Mouse (Mus musculus) E14TG2a.4 (cell line): ENCODE measurements at regions not wholly inside any gene's neighbourhood (a gene's known extent, or its start where the extent isn't known, plus 50 kb on each side); places are given as distances from the start of the nearest gene placed in this dataset.
A peak's percentile ranks its signal among the peaks of the same experiment; 100 is the strongest.

Experiments
- H3K27me3 ChIP-seq: 2 replicates; pipeline ENCODE4 v1.6.1; 2014; ENCODE audit warnings: low read length, control low read depth; ENCODE audit not compliant: insufficient read depth
- H3K36me3 ChIP-seq: 2 replicates; pipeline ENCODE4 v1.6.1; 2014; ENCODE audit warnings: low read length, control low read depth; ENCODE audit not compliant: insufficient read depth
- H3K4me1 ChIP-seq: replicated peaks from 2 replicates; pipeline ENCODE4 v1.6.1; 2014; ENCODE audit warnings: low read depth, low read length, control low read depth
- H3K4me3 ChIP-seq: replicated peaks from 2 replicates; pipeline ENCODE4 v1.5.1; 2014; ENCODE audit warnings: mild to moderate bottlenecking, low read length
- H3K9me3 ChIP-seq: 2 replicates; pipeline ENCODE4 v1.6.1; 2014; ENCODE audit warnings: low read length, control low read depth
- CTCF ChIP-seq: conservative IDR thresholded peaks from 2 replicates; pipeline ENCODE4 v1.5.1; 2014; ENCODE audit warnings: low read length
- NANOG ChIP-seq: IDR thresholded peaks from 2 replicates; pipeline ENCODE4 v1.6.1; 2014; ENCODE audit warnings: borderline replicate concordance, low read length, mixed read lengths
- POU5F1 ChIP-seq: IDR thresholded peaks from 2 replicates; pipeline ENCODE4 v1.6.1; 2014; ENCODE audit warnings: low read length, borderline replicate concordance

- Histone ChIP-seq H3K4me3 (no peak overlapping the region), H3K4me1 (no peaks in the 10 kb centered on the region), H3K9me3 (no peaks in the 10 kb centered on the region), H3K27me3 (no peaks in the 10 kb centered on the region), H3K36me3 (no peaks in the 10 kb centered on the region)
- no peak for TF ChIP-seq NANOG
- no peak for TF ChIP-seq CTCF
- TF ChIP-seq POU5F1: no peak
Measured at GRCm38 (mm10) chr11:112519076-112519475, 262.9 kb upstream of the Sox9 start.

DNA sequence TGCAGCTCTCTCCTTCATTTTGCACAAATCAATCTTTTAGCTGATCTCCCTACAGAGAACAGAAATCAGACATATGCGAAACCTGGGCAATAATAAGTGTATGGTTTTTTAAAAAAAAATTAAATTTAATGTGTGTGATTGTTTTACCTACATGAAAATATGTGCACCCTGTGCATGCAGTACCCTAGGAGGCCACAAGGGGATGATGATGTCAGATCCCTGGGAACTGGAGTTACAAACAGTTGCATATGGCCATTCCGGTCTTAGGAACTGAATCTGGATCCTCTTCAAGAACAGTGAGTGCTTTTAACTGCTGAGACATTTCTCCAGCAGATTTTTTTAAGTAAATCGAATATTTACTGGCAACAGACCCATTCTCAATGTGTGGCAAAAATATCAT, 257.0 kb upstream of the Sox9 start:
- Histone ChIP-seq H3K27me3 (no peaks in the 10 kb centered on the region), H3K4me1 (no peaks in the 10 kb centered on the region), H3K9me3 (no peaks in the 10 kb centered on the region), H3K36me3 (no peaks in the 10 kb centered on the region), H3K4me3 (no peak overlapping the region)
- TF ChIP-seq POU5F1: no peak
- peak; percentile 92 for TF ChIP-seq CTCF
- TF ChIP-seq NANOG: no peak

GRCm38 (mm10) chr11:112542573-112542972, 239.5 kb upstream of the Sox9 start:
- Histone ChIP-seq H3K9me3 (no peaks in the 10 kb centered on the region), H3K36me3 (no peaks in the 10 kb centered on the region), H3K4me1 (0 out of 2 replicates have a peak, but pooled peaks cover 6% of the 10 kb centered on the region), H3K27me3 (no peaks in the 10 kb centered on the region), H3K4me3 (no peak overlapping the region)
- TF ChIP-seq NANOG: no peak
- TF ChIP-seq CTCF: no peak
- TF ChIP-seq POU5F1: no peak

GRCm38 (mm10) chr11:112543473-112543872, 238.6 kb upstream of the Sox9 start:
- H3K27me3 ChIP-seq: no peaks in the 10 kb centered on the region
- H3K9me3 ChIP-seq: no peaks in the 10 kb centered on the region
- H3K36me3 ChIP-seq: no peaks in the 10 kb centered on the region
- H3K4me1 ChIP-seq: 0 out of 2 replicates have a peak, but pooled peaks cover 6% of the 10 kb centered on the region
- no peak for TF ChIP-seq CTCF
- no peak for TF ChIP-seq POU5F1
- TF ChIP-seq NANOG: no peak
- no peak overlapping the region for H3K4me3 ChIP-seq

- TF ChIP-seq POU5F1 (no peak), NANOG (no peak), CTCF (no peak)
- H3K36me3 ChIP-seq: no peaks in the 10 kb centered on the region
- H3K9me3 ChIP-seq: peaks cover 5% of the 10 kb centered on the region
- H3K4me3 ChIP-seq: no peak overlapping the region
- H3K27me3 ChIP-seq: no peaks in the 10 kb centered on the region
- 0 out of 2 replicates have a peak, but pooled peaks cover 6% of the 10 kb centered on the region for H3K4me1 ChIP-seq
Measured at GRCm38 (mm10) chr11:112545231-112546010, 236.6 kb upstream of the Sox9 start.

- no peaks in the 10 kb centered on the region for H3K36me3 ChIP-seq
- 0 out of 2 replicates have a peak, but pooled peaks cover 2% of the 10 kb centered on the region for H3K4me1 ChIP-seq
- H3K4me3 ChIP-seq: no peak overlapping the region
- no peaks in the 10 kb centered on the region for H3K27me3 ChIP-seq
- peaks cover 12% of the 10 kb centered on the region for H3K9me3 ChIP-seq
- TF ChIP-seq CTCF (no peak), NANOG (no peak), POU5F1 (no peak)
Measured at GRCm38 (mm10) chr11:112546162-112546561, 235.9 kb upstream of the Sox9 start.

DNA sequence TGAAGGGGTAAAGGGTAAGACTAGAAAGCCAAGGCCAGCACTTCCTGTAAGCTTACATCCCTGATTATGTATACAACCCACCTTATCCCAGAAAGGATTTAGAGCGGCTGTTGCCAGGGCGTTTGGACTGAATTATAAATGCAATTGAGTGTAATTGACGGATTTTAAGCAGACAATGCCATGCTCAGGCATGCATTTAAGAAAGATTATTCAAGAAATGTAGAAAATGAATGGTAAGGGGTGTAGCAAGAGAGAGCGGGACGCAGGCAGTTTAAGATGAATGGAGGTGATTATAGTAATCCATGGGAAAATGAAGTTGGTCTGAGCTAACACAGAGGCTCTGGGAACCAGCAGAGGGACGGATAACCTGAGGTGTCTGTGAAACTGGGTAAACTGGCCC, 229.2 kb upstream of the Sox9 start:
- H3K9me3 ChIP-seq: peaks cover 15% of the 10 kb centered on the region
- TF ChIP-seq POU5F1: no peak
- TF ChIP-seq NANOG: no peak
- TF ChIP-seq CTCF: no peak
- no peaks in the 10 kb centered on the region for H3K36me3 ChIP-seq
- no peak overlapping the region for H3K4me3 ChIP-seq
- no peaks in the 10 kb centered on the region for H3K4me1 ChIP-seq
- H3K27me3 ChIP-seq: 0 out of 2 replicates have a peak, but pooled peaks cover 3% of the 10 kb centered on the region

DNA sequence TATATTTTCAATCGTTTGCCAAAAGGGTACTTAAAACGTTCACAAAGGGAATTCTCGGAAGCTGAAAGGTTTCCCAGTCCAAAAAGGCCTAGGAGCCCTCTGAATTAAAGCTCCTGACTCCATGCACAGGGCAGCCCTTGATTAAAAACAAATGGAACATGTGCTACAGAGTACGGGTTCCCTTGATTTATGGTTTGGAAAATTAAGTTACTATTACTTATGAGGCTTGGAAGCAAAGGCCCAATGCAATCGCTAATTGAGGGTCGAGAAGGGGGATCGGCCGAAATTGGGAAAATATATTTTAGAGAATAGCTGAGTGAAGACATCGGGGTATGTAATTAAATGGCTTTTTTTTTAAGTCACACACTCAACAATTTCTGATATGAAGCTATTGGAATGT, 219.0 kb upstream of the Sox9 start:
- TF ChIP-seq POU5F1 (no peak), NANOG (no peak), CTCF (no peak)
- H3K4me3 ChIP-seq: no peak overlapping the region
- H3K36me3 ChIP-seq: no peaks in the 10 kb centered on the region
- no peaks in the 10 kb centered on the region for H3K4me1 ChIP-seq
- H3K9me3 ChIP-seq: peaks cover 4% of the 10 kb centered on the region; the same call in 1 of the 2 replicates
- H3K27me3 ChIP-seq: no peaks in the 10 kb centered on the region

GRCm38 (mm10) chr11:112564706-112565215, 217.3 kb upstream of the Sox9 start:
- TF ChIP-seq NANOG (no peak), POU5F1 (no peak), CTCF (no peak)
- H3K36me3 ChIP-seq: no peaks in the 10 kb centered on the region
- H3K27me3 ChIP-seq: no peaks in the 10 kb centered on the region
- no peak overlapping the region for H3K4me3 ChIP-seq
- no peaks in the 10 kb centered on the region for H3K4me1 ChIP-seq
- H3K9me3 ChIP-seq: no peaks in the 10 kb centered on the region
